Comparison of ENCODE assay signal across 8 mouse cellular contexts in genomic region chr1:75219531-75219930, GRCm38 (mm10). TPM values are rescaled to one million over a fixed set of nuclear protein-coding genes. Genes with fewer than 3 reads are reported as not detected.
DNase-seq lines count a peak whose midpoint lies in the region; ATAC-seq and TF ChIP-seq lines count a peak whose summit lies in the region.

TSS of gene Tuba4a (minus strand) at chr1:75219865.

- H3K4me3 ChIP-seq in forebrain, postnatal 0 days (ENCODE audit: low read depth, low read length): peak within 1 kb of the TSS; percentile 56
- peak within 1 kb of the TSS; percentile 53 for H3K4me3 ChIP-seq in hindbrain, embryonic 14.5 days (replicated peaks; ENCODE audit: low read length)
- peak within 1 kb of the TSS; percentile 57 for H3K4me3 ChIP-seq in limb, embryonic 15.5 days

- peaks cover 14% of the 10 kb centered on the region for H3K36me3 ChIP-seq in forebrain, postnatal 0 days (ENCODE audit: insufficient read depth)
- peaks cover 10% of the 10 kb centered on the region for H3K36me3 ChIP-seq in hindbrain, embryonic 14.5 days (replicated peaks; ENCODE audit: control insufficient read depth, insufficient read depth)
- peaks cover 14% of the 10 kb centered on the region for H3K36me3 ChIP-seq in limb, embryonic 15.5 days

- H3K27ac ChIP-seq in forebrain, postnatal 0 days (ENCODE audit: low read depth, low read length): no peak within 1 kb of the TSS
- H3K27ac ChIP-seq in hindbrain, embryonic 14.5 days: no peak within 1 kb of the TSS
- H3K27ac ChIP-seq in limb, embryonic 15.5 days: peak within 1 kb of the TSS; percentile 43

- peak within 1 kb of the TSS; percentile 98 for H3K4me2 ChIP-seq in forebrain, postnatal 0 days (ENCODE audit: low read depth)
- peak within 1 kb of the TSS; percentile 89 for H3K4me2 ChIP-seq in hindbrain, embryonic 14.5 days (replicated peaks)
- peak within 1 kb of the TSS; percentile 96 for H3K4me2 ChIP-seq in limb, embryonic 15.5 days

- WGBS in forebrain, postnatal 0 days: under 1% methylated on average over 34 of the region's 34 CpGs
- WGBS in hindbrain, embryonic 14.5 days: under 1% methylated on average over 34 of the region's 34 CpGs
- 2% methylated on average over 34 of the region's 34 CpGs for WGBS in limb, embryonic 15.5 days

- H3K9ac ChIP-seq in forebrain, postnatal 0 days: peak within 1 kb of the TSS; percentile 64
- H3K9ac ChIP-seq in hindbrain, embryonic 14.5 days: peak within 1 kb of the TSS; percentile 58
- H3K9ac ChIP-seq in limb, embryonic 15.5 days: peak within 1 kb of the TSS; percentile 36

- H3K9me3 ChIP-seq in forebrain, postnatal 0 days (ENCODE audit: low read length): no peaks in the 10 kb centered on the region
- no peaks in the 10 kb centered on the region for H3K9me3 ChIP-seq in hindbrain, embryonic 14.5 days (ENCODE audit: control insufficient read depth, low read length)
- no peaks in the 10 kb centered on the region for H3K9me3 ChIP-seq in limb, embryonic 15.5 days

- peaks cover 4% of the 10 kb centered on the region for H3K4me1 ChIP-seq in forebrain, postnatal 0 days (ENCODE audit: insufficient read depth)
- peaks cover 13% of the 10 kb centered on the region for H3K4me1 ChIP-seq in hindbrain, embryonic 14.5 days (replicated peaks; ENCODE audit: control insufficient read depth, insufficient read depth, low read length)
- peaks cover 22% of the 10 kb centered on the region for H3K4me1 ChIP-seq in limb, embryonic 15.5 days

- peak; percentile 42 for ATAC-seq in forebrain, postnatal 0 days
- peak; percentile 69 for ATAC-seq in hindbrain, embryonic 14.5 days (ENCODE audit: low FRiP score)
- no peak for ATAC-seq in limb, embryonic 15.5 days (ENCODE audit: insufficient number of reproducible peaks, low FRiP score, low TSS enrichment, low read depth)

- peaks cover 20% of the 10 kb centered on the region for H3K27me3 ChIP-seq in forebrain, postnatal 0 days (ENCODE audit: insufficient read depth, low read length)
- H3K27me3 ChIP-seq in hindbrain, embryonic 14.5 days (ENCODE audit: control insufficient read depth, insufficient read depth, low read length): peaks cover 61% of the 10 kb centered on the region
- peaks cover 53% of the 10 kb centered on the region for H3K27me3 ChIP-seq in limb, embryonic 15.5 days

- peak in 1 of 2 experiments; percentile 22 for DNase-seq in layer of hippocampus, adult 8-10 months (ENCODE audit: low spot score in 2 of 2)
- no peak for DNase-seq in layer of hippocampus, adult 9-11 months
- no peak for DNase-seq in adrenal gland, postnatal 25 days
- DNase-seq in forebrain, postnatal 0 days: no peak
- no peak for DNase-seq in hindbrain, embryonic 14.5 days (ENCODE audit: low spot score)
- peak; percentile 50 for DNase-seq in neural tube, embryonic 10.5 days (ENCODE audit: extremely low spot score, low spot score)
- DNase-seq in adipocyte (ENCODE audit: low spot score): no peak

- TF ChIP-seq CTCF in forebrain, postnatal 0 days (IDR thresholded peaks at IDR 0.05; ENCODE audit: low read depth): no peak; the same call in 1 of the 2 replicates

RNA-seq across cellular contexts. Expression of gene Tuba4a, which starts in this region (rescaled TPM):
- total RNA-seq in layer of hippocampus, adult 8-10 months (2022): 100 to 1,000 TPM; 488 to 539 (median 494) TPM
- 16.3 and 35.1 TPM in 2 replicates for total RNA-seq in adrenal gland, postnatal 25 days (2021)
- 54.8 and 58.5 TPM in 2 replicates for total RNA-seq in forebrain, postnatal 0 days (2014; rRNA removed)
- polyA plus RNA-seq in forebrain, postnatal 0 days (2015; fragmentation: Nextera tagmentation; extraction: Ambion mirVana): 76.9 and 87.1 TPM in 2 replicates
- 13.8 and 20.8 TPM in 2 replicates for polyA plus RNA-seq in hindbrain, embryonic 14.5 days (2014; fragmentation: Nextera tagmentation; extraction: Ambion mirVana)
- 124 and 168 TPM in 2 replicates for polyA plus RNA-seq in limb, embryonic 15.5 days (2015; fragmentation: Nextera tagmentation; extraction: Ambion mirVana)
